Mouse (Mus musculus) inflammation-experienced regulatory T-cells, adult 6 months (primary cell): Measurements from ENCODE around the gene Arpc1b. TPM values are rescaled to one million over a fixed set of nuclear protein-coding genes. Genes with fewer than 3 reads are reported as not detected.
"Not testable (repeated sequence)": the region's sequence is repeated elsewhere in the genome, so short reads cannot be mapped to it uniquely, and the experiment has no call there.

Experiments
- ATAC-seq: one replicate; pipeline ENCODE4 v1.8.0; 2017
- polyA plus RNA-seq, 3 experiments: library from polyadenylated mRNA; unstranded; fragments of 100-300 nt; shearing (Covaris generic); gene quantifications; one replicate each; pipeline ENCODE4 v1.2.1; 2017

Gene Arpc1b
- 1,000 to 10,000 TPM in 1 of 3 experiments, 100 to 1,000 TPM in 2; 806 to 1,201 (median 880) TPM for polyA plus RNA-seq

GRCm38 (mm10) chr5:145114071-145114605 lies at the start of gene Arpc1b:
TSS of gene Arpc1b (plus strand) at chr5:145114215.
- peak; percentile 18 for ATAC-seq

- no peak for ATAC-seq
Measured at GRCm38 (mm10) chr5:145064765-145065340, 49.2 kb upstream of the Arpc1b start.

- no peak for ATAC-seq
Measured at GRCm38 (mm10) chr5:145068863-145069262, 45.2 kb upstream of the Arpc1b start.

GRCm38 (mm10) chr5:145069707-145070106 lies 44.3 kb upstream of the Arpc1b start:
- peak; percentile 38 for ATAC-seq

GRCm38 (mm10) chr5:145071342-145071741 lies 42.7 kb upstream of the Arpc1b start:
- ATAC-seq: no peak

GRCm38 (mm10) chr5:145075081-145075480 lies 38.9 kb upstream of the Arpc1b start:
- no peak for ATAC-seq

GRCm38 (mm10) chr5:145081866-145082613 lies 32.0 kb upstream of the Arpc1b start:
- no peak for ATAC-seq

GRCm38 (mm10) chr5:145083201-145083600 lies 30.8 kb upstream of the Arpc1b start:
- not testable (repeated sequence) for ATAC-seq

- ATAC-seq: peak; percentile 98
Measured at GRCm38 (mm10) chr5:145083632-145084451, 30.2 kb upstream of the Arpc1b start, which contains the start of the genes Arpc1a and Kpna7. TSS of gene Arpc1a (plus strand) at chr5:145083830. TSS of gene Kpna7 (minus strand) at chr5:145084030.

- no peak for ATAC-seq
Measured at GRCm38 (mm10) chr5:145084822-145085221, 29.2 kb upstream of the Arpc1b start.

GRCm38 (mm10) chr5:145088186-145088585 lies 25.8 kb upstream of the Arpc1b start:
- ATAC-seq: no peak

GRCm38 (mm10) chr5:145089878-145090277 lies 24.1 kb upstream of the Arpc1b start:
- no peak for ATAC-seq

GRCm38 (mm10) chr5:145096195-145096594 lies 17.8 kb upstream of the Arpc1b start:
- ATAC-seq: no peak

- ATAC-seq: no peak
Measured at GRCm38 (mm10) chr5:145098340-145098821, 15.6 kb upstream of the Arpc1b start.

GRCm38 (mm10) chr5:145100960-145101359 lies 13.1 kb upstream of the Arpc1b start:
- ATAC-seq: no peak

GRCm38 (mm10) chr5:145101451-145101850 lies 12.6 kb upstream of the Arpc1b start:
- not testable (repeated sequence) for ATAC-seq

GRCm38 (mm10) chr5:145102706-145103105 lies 11.3 kb upstream of the Arpc1b start:
- no peak for ATAC-seq

GRCm38 (mm10) chr5:145104328-145104727 lies 9.7 kb upstream of the Arpc1b start:
- ATAC-seq: no peak

GRCm38 (mm10) chr5:145105694-145106275 lies 8.2 kb upstream of the Arpc1b start:
- no peak for ATAC-seq

- no peak for ATAC-seq
Measured at GRCm38 (mm10) chr5:145110401-145110800, 3.6 kb upstream of the Arpc1b start.

- ATAC-seq: no peak
Measured at GRCm38 (mm10) chr5:145112566-145112965, 1.4 kb upstream of the Arpc1b start.

GRCm38 (mm10) chr5:145113416-145113815 lies 599 bp upstream of the Arpc1b start:
- no peak for ATAC-seq
